ENCODE assay signal across 15 mouse cellular contexts in the genomic region with DNA sequence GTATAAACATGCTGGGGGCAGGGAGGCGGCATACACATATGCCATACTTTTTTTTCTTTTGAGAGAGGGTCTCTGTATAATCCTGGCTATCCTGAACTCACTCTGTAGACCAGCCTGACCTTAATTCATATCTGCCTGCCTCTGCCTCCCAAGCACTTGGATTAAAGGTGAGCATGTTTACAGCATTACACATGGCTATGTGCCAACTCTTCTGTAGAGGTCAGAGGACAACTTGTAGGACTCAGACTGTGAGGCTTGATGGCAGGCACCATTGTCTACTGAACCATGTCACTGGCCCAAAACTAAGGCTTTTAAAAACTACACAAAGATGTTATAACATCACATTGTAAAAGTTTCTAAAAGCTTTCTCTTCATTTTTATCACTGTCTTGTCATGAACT.
DNase-seq lines count a peak whose midpoint lies in the region.
"Had no signal": no experiment of that assay in that cellular context is flagged by ENCODE, and none has a peak within 500 bp of the region (broad histone marks: within the 10 kb centered on the region; RNA-seq: fewer than 3 reads in every experiment).

No protein-coding gene starts in this region.

- peak; percentile 7 for DNase-seq in kidney, adult 11 months
- no peak for DNase-seq in kidney, postnatal 10 days
- peak; percentile 7 to 16 for DNase-seq in kidney, adult 8-10 months
- DNase-seq in kidney, adult 18-20 months = no peak
- DNase-seq in kidney, postnatal 36 days = peak; percentile 13 to 42
- DNase-seq in kidney, postnatal 25 days = no peak
- DNase-seq: adrenal gland, adult 8-10 months; adrenal gland, postnatal 14 days; adrenal gland, postnatal 36 days; B cell, adult 2 months; cerebellum, adult 11-12 months; cerebellum, adult 2 months; cerebellum, adult 9-10 months; cerebellum, postnatal 10 days; cerebellum, postnatal 25 days had no signal

Comparison
In these comparisons a context has a peak if more than half of its experiments do, and no peak if none do; other contexts are left out.
1. DNase-seq: peak in kidney, adult 11 months (single experiment), kidney, adult 8-10 months (2 of 2) and kidney, postnatal 36 days (2 of 2); none in kidney, postnatal 10 days (single experiment), kidney, adult 18-20 months (single experiment) and kidney, postnatal 25 days (0 of 2).